16 mouse cellular contexts compared by ENCODE assay signal in the genomic region with DNA sequence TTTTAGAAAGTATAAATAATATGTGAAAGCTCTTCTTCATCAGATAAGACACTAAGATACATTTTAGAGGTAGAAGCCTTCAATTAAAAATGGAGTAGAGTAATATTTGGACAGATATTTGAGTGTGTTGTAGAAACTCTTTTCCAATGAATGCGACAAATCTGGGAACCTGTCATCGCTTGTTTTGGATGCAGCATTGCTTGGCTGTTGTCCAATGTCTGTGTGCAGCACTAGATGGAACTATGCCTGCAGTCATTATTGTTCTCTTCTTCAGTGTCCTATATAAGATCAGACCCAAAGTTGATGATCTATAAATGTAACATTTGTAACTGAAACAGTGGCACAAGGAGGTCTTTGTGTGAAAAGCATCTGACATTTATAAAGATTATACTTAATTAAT.
DNase-seq lines count a peak whose midpoint lies in the region; ATAC-seq lines count a peak whose summit lies in the region.
"Had no signal": no experiment of that assay in that cellular context is flagged by ENCODE, and none has a peak within 500 bp of the region (broad histone marks: within the 10 kb centered on the region; RNA-seq: fewer than 3 reads in every experiment).

No protein-coding gene starts in this region.

- H3K4me3 ChIP-seq in hindbrain, embryonic 16.5 days (ENCODE audit: low read length), result no peak overlapping the region
- H3K4me3 ChIP-seq in hindbrain, embryonic 10.5 days, result no peak overlapping the region
- H3K4me3 ChIP-seq: erythroblast, embryonic 14.5 days; heart, embryonic 12.5 days; limb, embryonic 15.5 days had no signal

- H3K27me3 ChIP-seq in hindbrain, embryonic 16.5 days (replicated peaks; ENCODE audit: control insufficient read depth, insufficient read depth, low read length), result no peaks in the 10 kb centered on the region
- no peaks in the 10 kb centered on the region for H3K27me3 ChIP-seq in hindbrain, embryonic 10.5 days (ENCODE audit: insufficient read depth, poor library complexity, severe bottlenecking)
- H3K27me3 ChIP-seq: heart, embryonic 12.5 days; limb, embryonic 15.5 days had no signal

- no peaks in the 10 kb centered on the region for H3K9me3 ChIP-seq in hindbrain, embryonic 16.5 days (ENCODE audit: control insufficient read depth, low read length)
- H3K9me3 ChIP-seq in hindbrain, embryonic 10.5 days, result no peaks in the 10 kb centered on the region
- H3K9me3 ChIP-seq: heart, embryonic 12.5 days; limb, embryonic 15.5 days had no signal

- no peak overlapping the region for H3K4me2 ChIP-seq in hindbrain, embryonic 16.5 days (ENCODE audit: low read length)
- H3K4me2 ChIP-seq: heart, embryonic 12.5 days; limb, embryonic 15.5 days had no signal

- H3K4me1 ChIP-seq in hindbrain, embryonic 16.5 days (ENCODE audit: control insufficient read depth, insufficient read depth, low read depth, low read length), result no peaks in the 10 kb centered on the region
- H3K4me1 ChIP-seq in hindbrain, embryonic 10.5 days (replicated peaks), result no peaks in the 10 kb centered on the region
- H3K4me1 ChIP-seq: heart, embryonic 12.5 days; limb, embryonic 15.5 days had no signal

- H3K9ac ChIP-seq in hindbrain, embryonic 16.5 days (ENCODE audit: low read depth, low read length), result no peak overlapping the region
- H3K9ac ChIP-seq: heart, embryonic 12.5 days; limb, embryonic 15.5 days had no signal

- 65% methylated on average over 2 of the region's 2 CpGs for WGBS in hindbrain, embryonic 16.5 days
- 90% methylated on average over 2 of the region's 2 CpGs for WGBS in hindbrain, embryonic 10.5 days

- no peak overlapping the region for H3K27ac ChIP-seq in hindbrain, embryonic 16.5 days (ENCODE audit: low read depth, low read length)
- no peak overlapping the region for H3K27ac ChIP-seq in hindbrain, embryonic 10.5 days
- H3K27ac ChIP-seq: limb, embryonic 15.5 days had no signal

- peak; percentile 42; the same call in 1 of the 2 replicates for ATAC-seq in hindbrain, embryonic 16.5 days

- DNase-seq in hindbrain, embryonic 10.5 days (ENCODE audit: low spot score), result no peak
- DNase-seq in Muller cell, postnatal 12 days (ENCODE audit: inconsistent ontology term), result peak; percentile 62
- DNase-seq in cerebellum, adult 11 months, result peak; percentile 49
- peak; percentile 74 to 78 for DNase-seq in cerebellum, postnatal 14 days
- no peak for DNase-seq in right cerebral cortex, postnatal 25 days
- DNase-seq in embryo, embryonic 10.5 days (ENCODE audit: low spot score), result no peak
- DNase-seq: adrenal gland, postnatal 14 days; B cell, adult 2 months; kidney, adult 8-10 months; kidney, postnatal 36 days; lung, postnatal 14 days; thymus, postnatal 4 days had no signal

- no peaks in the 10 kb centered on the region for H3K36me3 ChIP-seq in hindbrain, embryonic 16.5 days (ENCODE audit: control insufficient read depth, insufficient read depth, low read length)
- no peaks in the 10 kb centered on the region for H3K36me3 ChIP-seq in hindbrain, embryonic 10.5 days
- H3K36me3 ChIP-seq: heart, embryonic 12.5 days; limb, embryonic 15.5 days had no signal

Comparison
In these comparisons a context has a peak if more than half of its experiments do, and no peak if none do; other contexts are left out.
1. DNase-seq: peak in Muller cell, postnatal 12 days (single experiment), cerebellum, adult 11 months (single experiment) and cerebellum, postnatal 14 days (2 of 2); none in hindbrain, embryonic 10.5 days (single experiment), right cerebral cortex, postnatal 25 days (single experiment) and embryo, embryonic 10.5 days (single experiment).